Mouse (Mus musculus): ENCODE results near the gene Taf7l.
A peak's percentile ranks its signal among the peaks of the same experiment; 100 is the strongest.

The Taf7l gene

GRCm38 (mm10) chrX:134476290-134476689 lies at the start of gene Taf7l:
Gene Taf7l, minus strand, starts transcription at chrX:134476490.
- no peak for DNase-seq

- DNase-seq, result no peak
Observed at GRCm38 (mm10) chrX:134525260-134525659, 49.0 kb upstream of the Taf7l start.

- DNase-seq, result no peak
Observed at GRCm38 (mm10) chrX:134523772-134524171, 47.5 kb upstream of the Taf7l start.

GRCm38 (mm10) chrX:134509473-134509872 lies 33.2 kb upstream of the Taf7l start:
- no peak for DNase-seq

GRCm38 (mm10) chrX:134507977-134508376 lies 31.7 kb upstream of the Taf7l start:
- DNase-seq, result no peak

- DNase-seq, result no peak
Observed at GRCm38 (mm10) chrX:134500651-134501050, 24.4 kb upstream of the Taf7l start.

- no peak for DNase-seq
Observed at GRCm38 (mm10) chrX:134481720-134482119, 5.4 kb upstream of the Taf7l start.

GRCm38 (mm10) chrX:134474988-134475710 lies 1.1 kb downstream of the Taf7l start:
- peak; percentile 33 for DNase-seq

- no peak for DNase-seq
Observed at GRCm38 (mm10) chrX:134427307-134427706, 49.0 kb downstream of the Taf7l start.

GRCm38 (mm10) chrX:134426819-134427218 lies 49.5 kb downstream of the Taf7l start:
- no peak for DNase-seq

GRCm38 (mm10) chrX:134425798-134426197 lies 50.5 kb downstream of the Taf7l start:
- no peak for DNase-seq

GRCm38 (mm10) chrX:134424263-134424662 lies 52.0 kb downstream of the Taf7l start:
- no peak for DNase-seq

- no peak for DNase-seq
Observed at GRCm38 (mm10) chrX:134420097-134420496, 56.2 kb downstream of the Taf7l start.

GRCm38 (mm10) chrX:134412096-134412495 lies 64.2 kb downstream of the Taf7l start:
- DNase-seq, result no peak

All from thymus, postnatal 4 days (tissue).